Mouse (Mus musculus): ENCODE results near the gene Ifrd2.

DNA sequence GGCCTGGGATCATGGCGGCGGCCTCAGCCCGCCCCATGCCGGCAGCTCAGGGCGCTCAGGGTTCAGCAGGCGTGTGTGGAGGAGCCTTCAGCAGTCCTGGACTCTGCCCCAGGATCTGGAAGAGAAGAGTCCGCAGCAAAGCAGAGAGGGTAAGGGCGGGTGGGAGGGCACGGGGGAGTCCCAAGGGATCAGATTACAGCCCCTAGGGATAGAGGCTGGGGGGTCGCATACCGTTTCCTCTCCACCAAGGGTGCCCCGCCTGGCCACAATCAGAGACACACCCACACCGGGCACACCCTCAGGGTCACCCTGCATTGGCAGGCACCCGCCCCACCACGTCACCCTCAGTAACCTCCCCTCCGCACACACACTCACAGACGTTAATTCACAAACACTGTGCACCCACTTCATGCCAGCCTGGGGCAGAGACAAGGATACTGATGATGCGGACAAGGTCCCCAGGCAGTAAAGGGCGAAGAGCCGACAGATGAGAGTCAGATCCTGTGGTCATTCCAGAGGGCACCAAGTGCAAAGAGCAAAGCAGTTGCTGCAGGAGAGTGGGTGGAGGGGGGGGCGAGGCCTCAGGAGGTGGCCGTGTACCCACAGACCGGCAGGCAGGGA lies 17.7 kb downstream of the Ifrd2 start:
- TF ChIP-seq CTCF (IDR thresholded peaks at IDR 0.05; ENCODE audit: extremely low read depth, insufficient read length, insufficient replicate concordance, low read depth, low read length) (no peak), POLR2A (IDR thresholded peaks at IDR 0.05; ENCODE audit: low read depth, low read length) (no peak)

All from small intestine, adult 2 months (tissue).